30 mouse cellular contexts compared by ENCODE assay signal in the genomic region with DNA sequence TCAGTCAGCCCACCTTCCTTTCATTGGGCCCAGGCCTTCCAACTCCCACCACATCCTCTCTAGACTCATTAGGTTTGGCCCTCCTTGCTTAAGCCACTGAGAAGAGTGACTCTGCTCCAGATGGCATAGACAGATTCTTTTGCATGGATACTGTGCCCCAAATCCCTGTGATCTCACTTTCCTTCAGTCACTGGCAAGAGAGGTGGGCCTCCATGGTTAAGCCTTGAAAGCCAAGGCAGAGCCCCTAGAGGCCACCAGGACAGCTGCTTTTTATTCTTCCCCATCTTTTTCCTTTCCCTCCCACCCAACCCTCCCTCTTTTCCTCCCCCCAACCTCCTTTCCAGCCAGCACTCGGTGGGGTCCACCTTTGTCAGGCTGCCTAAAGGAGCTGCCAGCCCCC. TPM values are rescaled to one million over a fixed set of nuclear protein-coding genes. Genes with fewer than 3 reads are reported as not detected.
DNase-seq lines count a peak whose midpoint lies in the region; ATAC-seq and TF ChIP-seq lines count a peak whose summit lies in the region.
"Had no signal": no experiment of that assay in that cellular context is flagged by ENCODE, and none has a peak within 500 bp of the region (broad histone marks: within the 10 kb centered on the region; RNA-seq: fewer than 3 reads in every experiment).

No protein-coding gene starts in this region.

- TF ChIP-seq EP300 in MEL (IDR thresholded peaks at IDR 0.05; ENCODE audit: low read depth in 1 of 2, low read length in 2 of 2), result no peak

- peaks cover 9% of the 10 kb centered on the region; the same call in 1 of the 2 replicates for H3K79me2 ChIP-seq in MEL (ENCODE audit: control insufficient read depth, insufficient read depth, low read length, poor library complexity)

- H3K36me3 ChIP-seq in forebrain, embryonic 14.5 days (ENCODE audit: control insufficient read depth, insufficient read depth, low read length), result peaks cover 30% of the 10 kb centered on the region
- H3K36me3 ChIP-seq in forebrain, embryonic 10.5 days (replicated peaks), result peaks cover 47% of the 10 kb centered on the region
- peaks cover 6 to 12% of the 10 kb centered on the region in 2 experiments; a peak in 3 of 4 replicates for H3K36me3 ChIP-seq in MEL (ENCODE audit: control insufficient read depth in 1 of 2, insufficient read depth in 2 of 2, low read length in 2 of 2)

- H3K27me3 ChIP-seq in forebrain, embryonic 14.5 days (replicated peaks; ENCODE audit: control insufficient read depth, insufficient read depth, low read length), result no peaks in the 10 kb centered on the region
- H3K27me3 ChIP-seq in forebrain, embryonic 10.5 days (ENCODE audit: poor library complexity, severe bottlenecking), result peaks cover 34% of the 10 kb centered on the region
- no peaks in the 10 kb centered on the region for H3K27me3 ChIP-seq in MEL (ENCODE audit: control insufficient read depth in 1 of 2, insufficient read depth in 2 of 2, low read length in 2 of 2)
- H3K27me3 ChIP-seq: embryonic facial prominence, embryonic 15.5 days; hindbrain, embryonic 15.5 days had no signal

- no peak overlapping the region for H3K4me3 ChIP-seq in forebrain, embryonic 14.5 days (ENCODE audit: low read depth, low read length)
- no peak overlapping the region for H3K4me3 ChIP-seq in forebrain, embryonic 10.5 days
- no peak overlapping the region for H3K4me3 ChIP-seq in layer of hippocampus, adult 2 months
- H3K4me3 ChIP-seq in MEL (ENCODE audit: control insufficient read depth in 1 of 2, insufficient read depth in 1 of 2, low read depth in 2 of 2, low read length in 2 of 2), result no peak overlapping the region
- no peak overlapping the region for H3K4me3 ChIP-seq in embryonic fibroblast, embryonic 13.5 days (ENCODE audit: insufficient read depth, low read length)
- H3K4me3 ChIP-seq: embryonic facial prominence, embryonic 15.5 days; gastrocnemius, adult 2 months; hindbrain, embryonic 15.5 days; liver, embryonic 12.5 days had no signal

- no peak overlapping the region for H3K9ac ChIP-seq in forebrain, embryonic 14.5 days (ENCODE audit: low read length)
- no peak overlapping the region for H3K9ac ChIP-seq in MEL (ENCODE audit: control insufficient read depth, low read depth, low read length, poor library complexity, severe bottlenecking)
- H3K9ac ChIP-seq: embryonic facial prominence, embryonic 15.5 days; hindbrain, embryonic 15.5 days; liver, embryonic 12.5 days had no signal

- no peak for DNase-seq in forebrain, embryonic 14.5 days (ENCODE audit: low spot score)
- DNase-seq in forebrain, embryonic 10.5 days (ENCODE audit: extremely low spot score, low spot score), result no peak
- DNase-seq in layer of hippocampus, adult 2 months (ENCODE audit: low spot score in 2 of 2), result no peak
- DNase-seq in layer of hippocampus, adult 9-11 months, result no peak
- DNase-seq in MEL (ENCODE audit: low read depth, low spot score), result no peak
- DNase-seq in cerebellum, adult 18-20 months, result no peak
- DNase-seq: adrenal gland, adult 2 months; adrenal gland, postnatal 36 days; cerebellum, adult 8-10 months; cerebellum, postnatal 25 days; gastrocnemius, adult 2 months; heart, postnatal 14 days; kidney, adult 18-20 months; kidney, postnatal 36 days; layer of hippocampus, postnatal 36 days; left cerebral cortex, postnatal 4 days; lung, adult 18-20 months; lung, postnatal 10 days; midbrain, embryonic 14.5 days; right cerebral cortex, postnatal 4 days; thymus, adult 18-20 months; thymus, postnatal 25 days had no signal

- no peaks in the 10 kb centered on the region for H3K9me3 ChIP-seq in forebrain, embryonic 14.5 days (replicated peaks; ENCODE audit: control insufficient read depth, low read length)
- H3K9me3 ChIP-seq in forebrain, embryonic 10.5 days, result no peaks in the 10 kb centered on the region
- no peaks in the 10 kb centered on the region for H3K9me3 ChIP-seq in MEL (replicated peaks; ENCODE audit: insufficient read depth, low read length)
- H3K9me3 ChIP-seq: embryonic facial prominence, embryonic 15.5 days; hindbrain, embryonic 15.5 days; liver, embryonic 12.5 days had no signal

- no peaks in the 10 kb centered on the region for H3K4me1 ChIP-seq in forebrain, embryonic 14.5 days (ENCODE audit: control insufficient read depth, insufficient read depth, low read length)
- H3K4me1 ChIP-seq in forebrain, embryonic 10.5 days, result peaks cover 6% of the 10 kb centered on the region
- peaks cover 0 to 5% of the 10 kb centered on the region in 2 experiments; a peak in 2 of 4 replicates for H3K4me1 ChIP-seq in MEL (ENCODE audit: control insufficient read depth in 1 of 2, insufficient read depth in 2 of 2, low read length in 2 of 2)
- H3K4me1 ChIP-seq in embryonic fibroblast, embryonic 13.5 days (ENCODE audit: control insufficient read depth, insufficient read depth, low read length), result no peaks in the 10 kb centered on the region

- no peak for TF ChIP-seq RAD21 in MEL (IDR thresholded peaks at IDR 0.05; ENCODE audit: low read depth, low read length)

- H3K4me2 ChIP-seq in forebrain, embryonic 14.5 days (ENCODE audit: low read length), result no peak overlapping the region
- H3K4me2 ChIP-seq: embryonic facial prominence, embryonic 15.5 days; hindbrain, embryonic 15.5 days; liver, embryonic 12.5 days had no signal

- H3K27ac ChIP-seq in forebrain, embryonic 14.5 days (ENCODE audit: low read depth, low read length), result no peak overlapping the region
- no peak overlapping the region for H3K27ac ChIP-seq in forebrain, embryonic 10.5 days
- H3K27ac ChIP-seq in layer of hippocampus, adult 2 months, result peak overlapping the region; percentile 18; the same call in 1 of the 2 replicates
- H3K27ac ChIP-seq in MEL (ENCODE audit: control insufficient read depth, low read depth, low read length), result no peak overlapping the region
- no peak overlapping the region for H3K27ac ChIP-seq in embryonic fibroblast, embryonic 13.5 days (ENCODE audit: insufficient read depth, low read length)
- H3K27ac ChIP-seq: embryonic facial prominence, embryonic 15.5 days; gastrocnemius, adult 2 months; hindbrain, embryonic 15.5 days; liver, embryonic 12.5 days; stomach, postnatal 0 days had no signal

- no peak for TF ChIP-seq POLR2A in MEL (IDR thresholded peaks at IDR 0.05; ENCODE audit: control insufficient read depth in 1 of 2, insufficient read depth in 1 of 2, low read depth in 1 of 2, low read length in 2 of 2, poor library complexity in 1 of 2)
- peak; percentile 19; the same call in 1 of the 2 replicates for TF ChIP-seq POLR2A in embryonic fibroblast, embryonic 13.5 days (IDR thresholded peaks at IDR 0.05; ENCODE audit: low read depth, low read length)

- WGBS in forebrain, embryonic 14.5 days, result 9% methylated on average over 1 of the region's 1 CpGs
- WGBS in forebrain, embryonic 10.5 days, result 29% methylated on average over 1 of the region's 1 CpGs

- TF ChIP-seq CTCF in layer of hippocampus, adult 2 months (conservative IDR thresholded peaks at IDR 0.05), result peak; percentile 28; the same call in 1 of the 2 replicates
- TF ChIP-seq CTCF in MEL (IDR thresholded peaks at IDR 0.05 in 2 of 3, conservative IDR thresholded peaks at IDR 0.05 in 1 of 3; ENCODE audit: control insufficient read depth in 1 of 3, insufficient read depth in 1 of 3, low read depth in 2 of 3, low read length in 3 of 3, poor library complexity in 1 of 3, severe bottlenecking in 1 of 3), result no peak
- TF ChIP-seq CTCF in embryonic fibroblast, embryonic 13.5 days (IDR thresholded peaks at IDR 0.05; ENCODE audit: borderline replicate concordance, insufficient read depth, low read length), result no peak

- ATAC-seq in forebrain, embryonic 14.5 days, result peak; percentile 22; the same call in 1 of the 2 replicates
- ATAC-seq: activated CD4-positive, CD25-positive, alpha-beta regulatory T cell, adult 4 months; CD4-positive, CD25-positive, alpha-beta regulatory T cell, adult 4 months; liver, embryonic 12.5 days had no signal

RNA-seq across cellular contexts. Expression of a gene that starts 6.7 kb away (rescaled TPM):
- 148 and 189 TPM in 2 replicates for polyA plus RNA-seq in forebrain, embryonic 14.5 days (2014; fragmentation: Nextera tagmentation; extraction: Ambion mirVana)
- polyA plus RNA-seq in forebrain, embryonic 10.5 days (2016; fragmentation: Nextera tagmentation; extraction: Ambion mirVana), result 119 and 124 TPM in 2 replicates
- 10 to 100 TPM; 89.1 to 94.1 TPM for total RNA-seq in layer of hippocampus, adult 2 months (2021)
- total RNA-seq in MEL (2012; rRNA removed), result 256 and 283 TPM in 2 replicates
- 100 to 1,000 TPM in 1 of 2 experiments, not detected in 1; 343 TPM for polyA plus RNA-seq in MEL (2012; ENCODE audit: insufficient read depth in 1 of 2, insufficient read length in 2 of 2, low read depth in 1 of 2, low replicate concordance in 2 of 2, missing spikeins in 1 of 2)
- polyA plus RNA-seq in embryonic fibroblast, embryonic 13.5 days (2011; ENCODE audit: insufficient read length, low read depth, missing spikeins), result 288 and 321 TPM in 2 replicates

RNA-seq across cellular contexts. Expression of a gene that starts 6.8 kb away (rescaled TPM):
- 253 and 290 TPM in 2 replicates for polyA plus RNA-seq in forebrain, embryonic 14.5 days (2014; fragmentation: Nextera tagmentation; extraction: Ambion mirVana)
- 173 and 177 TPM in 2 replicates for polyA plus RNA-seq in forebrain, embryonic 10.5 days (2016; fragmentation: Nextera tagmentation; extraction: Ambion mirVana)
- total RNA-seq in layer of hippocampus, adult 2 months (2021), result 100 to 1,000 TPM; 207 to 209 TPM
- total RNA-seq in MEL (2012; rRNA removed), result 232 and 248 TPM in 2 replicates
- 100 to 1,000 TPM in 1 of 2 experiments, not detected in 1; 296 TPM for polyA plus RNA-seq in MEL (2012; ENCODE audit: insufficient read depth in 1 of 2, insufficient read length in 2 of 2, low read depth in 1 of 2, low replicate concordance in 2 of 2, missing spikeins in 1 of 2)
- polyA plus RNA-seq in embryonic fibroblast, embryonic 13.5 days (2011; ENCODE audit: insufficient read length, low read depth, missing spikeins), result 94.8 and 115 TPM in 2 replicates

RNA-seq across cellular contexts. Expression of a gene that starts 19.3 kb away (rescaled TPM):
- polyA plus RNA-seq in forebrain, embryonic 14.5 days (2014; fragmentation: Nextera tagmentation; extraction: Ambion mirVana), result 1.1 and 1.8 TPM in 2 replicates
- 0.97 and 1.2 TPM in 2 replicates for polyA plus RNA-seq in forebrain, embryonic 10.5 days (2016; fragmentation: Nextera tagmentation; extraction: Ambion mirVana)
- total RNA-seq in layer of hippocampus, adult 2 months (2021), result 1 to 10 TPM; 3.9 to 4.3 TPM
- total RNA-seq in MEL (2012; rRNA removed), result 0.20 and 0.31 TPM in 2 replicates
- polyA plus RNA-seq in MEL (2012; ENCODE audit: insufficient read depth in 1 of 2, insufficient read length in 2 of 2, low read depth in 1 of 2, low replicate concordance in 2 of 2, missing spikeins in 1 of 2), result under 1 TPM in 1 of 2 experiments, not detected in 1; 0.17 TPM
- polyA plus RNA-seq in embryonic fibroblast, embryonic 13.5 days (2011; ENCODE audit: insufficient read length, low read depth, missing spikeins), result not detected in 2 replicates

RNA-seq across cellular contexts. Expression of a gene that starts 31.3 kb away (rescaled TPM):
- 5.4 and 8.0 TPM in 2 replicates for polyA plus RNA-seq in forebrain, embryonic 14.5 days (2014; fragmentation: Nextera tagmentation; extraction: Ambion mirVana)
- polyA plus RNA-seq in forebrain, embryonic 10.5 days (2016; fragmentation: Nextera tagmentation; extraction: Ambion mirVana), result 0.66 and 0.81 TPM in 2 replicates
- total RNA-seq in layer of hippocampus, adult 2 months (2021), result 100 to 1,000 TPM in 1 of 2 experiments, 10 to 100 TPM in 1; 93.3 to 107 TPM
- 0.46 and 0.49 TPM in 2 replicates for total RNA-seq in MEL (2012; rRNA removed)
- 1 to 10 TPM in 1 of 2 experiments, not detected in 1; 2.7 TPM for polyA plus RNA-seq in MEL (2012; ENCODE audit: insufficient read depth in 1 of 2, insufficient read length in 2 of 2, low read depth in 1 of 2, low replicate concordance in 2 of 2, missing spikeins in 1 of 2)
- 5.6 and 8.9 TPM in 2 replicates for polyA plus RNA-seq in embryonic fibroblast, embryonic 13.5 days (2011; ENCODE audit: insufficient read length, low read depth, missing spikeins)

RNA-seq across cellular contexts. Expression of a gene that starts 36.6 kb away (rescaled TPM):
- polyA plus RNA-seq in forebrain, embryonic 14.5 days (2014; fragmentation: Nextera tagmentation; extraction: Ambion mirVana), result 0.08 and 0.11 TPM in 2 replicates
- not detected in 2 replicates for polyA plus RNA-seq in forebrain, embryonic 10.5 days (2016; fragmentation: Nextera tagmentation; extraction: Ambion mirVana)
- total RNA-seq in layer of hippocampus, adult 2 months (2021), result 10 to 100 TPM; 11.2 to 12.1 TPM
- not detected in 2 replicates for total RNA-seq in MEL (2012; rRNA removed)
- polyA plus RNA-seq in MEL (2012; ENCODE audit: insufficient read depth in 1 of 2, insufficient read length in 2 of 2, low read depth in 1 of 2, low replicate concordance in 2 of 2, missing spikeins in 1 of 2), result under 1 TPM in 1 of 2 experiments, not detected in 1; 0.10 TPM
- 0.25 TPM in 1 of 2 replicates, not detected in the other for polyA plus RNA-seq in embryonic fibroblast, embryonic 13.5 days (2011; ENCODE audit: insufficient read length, low read depth, missing spikeins)
- polyA plus RNA-seq: activated CD4-positive, CD25-positive, alpha-beta regulatory T cell, adult 4 months; CD4-positive, CD25-positive, alpha-beta regulatory T cell, adult 4 months; neural tube, embryonic 11.5 days had no signal
